Mouse (Mus musculus): ENCODE measurements around the gene Dek.

The Dek gene

GRCm38 (mm10) chr13:47105711-47106579, at the start of gene Dek:
Gene Dek, minus strand, starts transcription at chr13:47106201.
- DNase-seq (ENCODE audit: low spot score) = peak; percentile 70

DNA sequence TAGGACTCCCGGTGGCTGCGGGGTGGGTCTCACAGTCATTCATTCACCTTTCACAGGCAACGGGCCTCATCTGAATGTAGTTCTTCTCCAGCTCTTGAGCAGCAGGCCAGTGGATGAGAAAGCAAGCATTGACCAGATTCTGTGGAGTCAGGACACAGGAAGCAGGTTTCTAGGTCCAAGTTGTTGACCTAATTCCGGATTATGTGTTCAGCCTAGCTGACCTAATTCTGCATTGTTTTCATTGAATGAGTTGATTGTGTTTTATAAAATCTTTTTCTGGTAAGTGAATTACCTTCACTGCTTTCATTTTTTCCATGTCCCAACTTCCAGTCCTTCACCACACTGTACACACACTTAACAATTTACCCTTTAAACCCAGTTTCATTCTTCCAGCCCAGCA, 48.9 kb upstream of the Dek start:
- DNase-seq (ENCODE audit: low spot score) = no peak

DNA sequence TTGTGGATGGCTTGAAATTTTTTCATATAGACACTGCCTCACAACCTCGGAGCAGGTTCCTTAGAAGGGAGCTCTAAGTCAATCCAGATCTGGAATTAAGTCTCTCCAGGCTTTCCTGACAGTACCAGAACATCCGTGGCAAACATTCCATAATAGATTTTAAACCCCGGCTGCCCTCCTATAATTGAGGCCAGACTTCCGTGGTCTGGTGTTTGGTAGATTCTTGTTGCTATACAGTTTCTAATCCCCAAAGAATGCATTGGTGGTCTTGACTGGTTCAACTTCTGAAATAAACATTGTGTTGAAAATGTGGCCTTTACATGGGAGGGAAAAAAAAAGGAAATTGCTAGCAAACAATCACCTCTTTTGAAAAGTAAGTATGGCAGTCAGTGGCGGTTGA, 47.2 kb upstream of the Dek start:
- no peak for DNase-seq (ENCODE audit: low spot score)

- DNase-seq (ENCODE audit: low spot score) = peak; percentile 49
Measured at GRCm38 (mm10) chr13:47152390-47152789, 46.4 kb upstream of the Dek start.

GRCm38 (mm10) chr13:47151060-47151459, 45.1 kb upstream of the Dek start:
- DNase-seq (ENCODE audit: low spot score) = no peak

DNA sequence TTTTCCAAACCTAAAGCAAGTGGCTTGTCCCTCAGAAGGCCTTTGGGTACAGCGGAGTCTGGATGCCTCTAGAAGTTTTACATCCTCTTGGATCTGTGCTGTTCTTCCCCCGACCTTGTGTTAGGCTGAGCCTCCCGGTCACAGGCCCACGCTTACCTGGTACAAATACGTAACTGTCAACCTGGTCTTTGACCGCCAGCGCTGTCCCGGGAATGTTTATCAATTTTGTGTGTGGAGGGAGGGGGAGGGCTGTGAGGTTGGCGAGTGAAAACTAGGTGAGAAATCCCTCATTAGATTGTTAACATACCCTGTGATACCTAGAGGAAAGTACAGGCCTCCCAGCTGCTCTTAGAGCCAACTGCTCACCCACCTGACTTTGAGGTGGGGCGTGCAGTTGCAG, 44.0 kb upstream of the Dek start:
- DNase-seq (ENCODE audit: low spot score) = no peak

DNA sequence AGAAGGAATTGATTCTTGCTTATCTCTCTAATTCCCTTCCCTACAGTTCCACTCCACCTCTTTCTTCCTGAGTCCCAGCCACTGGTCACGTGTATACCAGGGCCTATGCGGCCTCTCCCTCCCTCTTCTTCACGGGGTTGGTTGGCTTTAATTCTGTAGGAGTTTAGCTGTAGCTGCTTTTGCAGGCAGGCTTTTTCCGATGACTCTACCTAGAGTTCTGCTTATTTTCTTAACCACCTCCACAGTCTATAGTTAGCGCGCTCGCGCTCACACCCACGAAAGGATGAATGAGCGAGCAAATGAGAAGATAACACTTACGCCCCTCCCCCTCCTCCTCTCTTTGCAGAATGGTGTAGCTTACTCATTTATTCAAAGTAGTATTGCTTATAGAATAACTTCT, 42.6 kb upstream of the Dek start:
- no peak for DNase-seq (ENCODE audit: low spot score)

DNA sequence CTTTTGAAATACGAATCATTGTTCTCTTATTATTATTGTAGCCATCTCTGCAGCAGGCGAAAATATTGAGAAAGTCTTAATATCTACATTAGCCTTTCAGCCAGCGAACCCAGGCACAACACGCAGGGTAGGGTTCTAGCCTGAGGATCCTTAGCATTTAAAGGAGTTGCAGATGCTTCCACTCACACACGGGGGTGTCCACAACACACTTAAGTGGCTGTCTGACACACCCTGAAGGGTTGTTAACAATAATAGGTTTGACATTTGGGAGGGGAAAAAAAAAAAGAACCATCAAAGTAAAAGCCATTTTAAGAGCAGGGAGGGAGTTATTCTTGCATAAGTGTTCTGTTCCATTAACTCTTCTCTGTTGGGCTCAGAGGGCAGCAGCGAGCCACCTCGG, 40.4 kb upstream of the Dek start:
- no peak for DNase-seq (ENCODE audit: low spot score)

- no peak for DNase-seq (ENCODE audit: low spot score)
Measured at GRCm38 (mm10) chr13:47145939-47146338, 39.9 kb upstream of the Dek start.

DNA sequence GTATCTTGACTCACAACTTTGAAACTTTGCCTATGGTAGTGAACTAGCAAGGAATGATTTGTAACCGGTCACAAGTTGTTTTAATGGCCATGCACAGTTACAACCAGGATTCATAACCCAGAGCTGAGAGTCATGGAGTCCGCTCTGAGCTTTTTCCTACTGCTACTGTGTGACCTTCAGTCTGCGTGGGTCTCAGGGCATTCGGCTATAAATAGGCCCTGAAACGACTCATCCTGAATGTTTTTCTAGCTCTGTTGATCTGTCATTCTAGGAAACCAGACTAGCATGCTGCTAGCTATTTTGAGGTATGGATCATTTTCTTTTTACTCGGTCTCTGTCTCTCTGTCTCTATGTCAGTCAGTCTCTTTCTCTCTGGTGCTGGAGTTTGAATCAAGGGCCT, 36.8 kb upstream of the Dek start:
- no peak for DNase-seq (ENCODE audit: low spot score)

GRCm38 (mm10) chr13:47135741-47136140, 29.7 kb upstream of the Dek start:
- no peak for DNase-seq (ENCODE audit: low spot score)

DNA sequence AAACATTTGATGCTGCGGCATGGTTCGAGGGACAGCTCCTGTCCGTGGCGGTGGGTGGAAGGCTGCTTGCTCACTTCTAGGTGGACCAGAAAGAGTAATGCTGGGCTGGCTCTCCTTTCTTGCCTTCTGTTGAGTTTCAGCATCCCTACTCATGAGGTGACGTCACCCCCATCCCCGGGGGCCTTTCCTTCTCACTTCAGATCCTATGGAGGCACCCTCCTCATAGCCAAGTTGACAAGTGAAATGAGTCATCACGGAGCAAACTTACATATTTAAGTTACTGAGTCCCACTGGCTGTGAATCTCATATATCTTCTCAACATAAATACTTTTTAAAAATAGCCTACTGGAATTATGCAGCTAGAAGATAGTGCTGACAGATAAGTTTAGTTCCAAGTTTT, 28.8 kb upstream of the Dek start:
- DNase-seq (ENCODE audit: low spot score) = no peak

DNA sequence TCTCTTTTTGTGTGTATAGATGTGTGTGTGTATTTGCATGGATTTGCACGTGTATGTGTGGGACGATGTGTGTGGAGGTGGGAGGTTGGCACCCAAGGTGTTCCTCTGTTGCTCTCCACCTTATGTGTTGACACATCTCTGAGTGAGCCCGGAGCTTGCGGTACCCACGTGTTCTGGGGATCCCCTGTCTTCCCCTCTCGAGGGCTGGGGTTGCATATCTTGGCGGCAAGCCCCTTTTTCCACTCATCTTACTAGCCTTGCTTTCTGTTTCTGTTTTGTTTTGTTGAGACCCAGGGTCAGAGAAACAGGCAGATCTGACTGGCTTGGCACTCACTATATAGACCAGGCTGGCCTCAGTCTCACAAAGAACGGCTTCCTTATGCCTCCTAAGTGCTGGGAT, 27.1 kb upstream of the Dek start:
- DNase-seq (ENCODE audit: low spot score) = no peak

GRCm38 (mm10) chr13:47129090-47129489, 23.1 kb upstream of the Dek start:
- no peak for DNase-seq (ENCODE audit: low spot score)

GRCm38 (mm10) chr13:47125595-47125994, 19.6 kb upstream of the Dek start:
- DNase-seq (ENCODE audit: low spot score) = no peak

GRCm38 (mm10) chr13:47124986-47125385, 19.0 kb upstream of the Dek start:
- DNase-seq (ENCODE audit: low spot score) = no peak

- DNase-seq (ENCODE audit: low spot score) = no peak
Measured at GRCm38 (mm10) chr13:47124449-47124848, 18.4 kb upstream of the Dek start.

DNA sequence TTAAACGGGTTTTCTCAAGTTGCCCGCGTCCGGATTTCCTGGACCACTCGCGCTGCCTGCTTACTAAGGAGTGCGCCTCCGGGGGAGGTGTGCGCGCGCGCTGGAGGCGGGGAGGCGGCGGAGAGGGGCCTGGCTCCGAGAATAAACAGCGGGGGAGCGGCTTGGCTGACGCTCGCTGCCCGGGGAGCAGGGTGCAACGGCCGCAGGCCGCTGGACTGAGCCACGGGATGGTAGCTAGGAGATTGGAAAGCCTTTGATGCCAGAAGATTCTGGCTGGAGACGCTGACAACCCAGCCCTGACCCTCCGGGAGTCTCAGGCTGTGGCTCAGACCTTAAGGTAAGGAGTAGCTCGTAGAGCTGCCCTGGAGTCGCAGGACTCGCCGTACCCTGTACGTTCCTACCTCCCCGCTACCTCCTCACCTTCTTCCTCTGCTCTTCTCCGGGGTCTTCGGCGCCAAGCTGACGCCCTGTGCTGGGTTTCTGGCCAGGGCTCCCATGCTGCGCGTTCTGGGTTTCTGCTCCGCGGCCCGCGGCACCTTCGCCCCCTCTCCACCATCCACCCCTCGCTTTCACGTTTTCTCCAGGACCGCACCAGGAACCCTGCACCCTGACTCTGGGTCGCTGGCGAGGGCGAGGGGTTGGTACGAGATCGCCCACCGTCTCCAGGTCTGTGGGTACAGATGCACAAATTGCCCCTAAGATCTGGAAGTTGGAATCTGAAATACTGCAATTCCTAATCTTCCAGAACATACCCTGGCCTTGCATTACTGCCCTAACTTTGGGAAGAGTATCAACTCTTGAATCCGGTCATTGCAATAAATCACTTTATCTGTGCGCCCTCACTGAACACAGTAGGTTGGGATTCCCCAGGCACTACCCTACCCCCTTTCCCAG, 16.8 kb upstream of the Dek start, which contains the start of gene Rnf144b:
Rnf144b (plus strand) TSS at position 120 of the 894 bp plus-strand sequence.
- DNase-seq (ENCODE audit: low spot score) = peak; percentile 52

DNA sequence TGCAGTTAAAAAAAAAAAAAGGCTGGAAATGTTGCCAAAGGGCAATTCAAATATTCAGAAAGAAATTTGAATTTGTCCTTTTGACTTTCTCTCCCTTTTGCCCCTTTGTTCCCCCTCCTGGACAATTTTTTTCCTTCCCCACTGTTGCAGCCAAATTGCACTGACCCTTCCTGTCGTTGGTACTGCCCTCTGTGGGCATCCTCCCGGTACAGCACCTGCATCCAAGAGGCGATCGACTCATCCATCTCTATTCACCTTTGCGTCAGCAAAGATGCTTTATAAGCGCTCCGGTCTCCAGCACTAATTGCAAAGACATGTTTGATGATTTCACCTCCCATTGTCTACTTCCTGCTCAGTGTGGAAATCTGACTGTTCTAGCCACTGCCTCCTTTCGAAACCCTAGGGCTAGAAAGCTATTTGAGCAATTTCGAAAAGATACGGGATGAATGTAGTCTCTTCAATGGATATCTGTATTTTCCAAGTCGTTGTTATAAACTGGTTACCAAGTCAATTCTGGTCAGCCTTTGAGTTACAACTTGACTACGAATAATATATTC, 15.4 kb upstream of the Dek start:
- DNase-seq (ENCODE audit: low spot score) = no peak

DNA sequence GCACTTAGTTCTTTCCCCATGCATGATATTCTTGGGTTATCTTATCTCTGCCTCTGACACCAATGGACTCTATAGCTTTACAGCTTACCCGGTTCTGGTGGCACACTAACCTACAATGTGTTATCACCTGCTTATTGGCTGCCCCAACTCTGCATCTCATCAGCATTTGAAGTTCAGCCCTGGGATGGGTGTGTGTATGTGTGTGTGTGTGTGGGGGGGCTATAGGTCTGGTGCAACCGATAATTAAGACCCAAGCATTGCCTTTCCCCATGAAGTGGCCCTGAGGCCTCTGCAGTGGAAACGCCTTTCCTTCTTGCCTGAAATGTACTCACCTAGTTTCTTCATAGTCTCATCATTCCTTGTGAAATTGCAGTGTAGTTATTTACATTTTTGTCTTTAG, 10.0 kb upstream of the Dek start:
- DNase-seq (ENCODE audit: low spot score) = no peak

DNA sequence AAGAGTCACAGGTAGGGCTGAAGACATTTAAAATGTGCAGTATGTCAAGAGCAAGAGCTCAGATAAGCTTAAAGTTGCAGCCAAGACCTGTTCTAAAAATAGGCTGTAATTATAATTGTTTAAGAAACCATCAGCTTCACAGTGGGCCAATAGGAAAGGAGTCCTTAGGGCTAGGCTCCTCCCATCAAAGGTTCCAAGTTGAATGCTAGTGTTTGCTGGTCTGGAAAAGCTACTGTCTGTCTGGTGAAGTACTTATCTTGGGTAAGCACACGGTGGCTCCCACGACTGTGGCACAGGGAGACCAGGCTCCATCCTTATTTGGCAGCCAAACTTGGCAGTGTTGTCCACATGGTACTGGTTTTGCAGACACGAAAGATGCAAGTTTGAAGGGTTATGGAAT, 6.9 kb upstream of the Dek start:
- DNase-seq (ENCODE audit: low spot score) = no peak

- no peak for DNase-seq (ENCODE audit: low spot score)
Measured at GRCm38 (mm10) chr13:47112056-47112455, 6.1 kb upstream of the Dek start.

DNA sequence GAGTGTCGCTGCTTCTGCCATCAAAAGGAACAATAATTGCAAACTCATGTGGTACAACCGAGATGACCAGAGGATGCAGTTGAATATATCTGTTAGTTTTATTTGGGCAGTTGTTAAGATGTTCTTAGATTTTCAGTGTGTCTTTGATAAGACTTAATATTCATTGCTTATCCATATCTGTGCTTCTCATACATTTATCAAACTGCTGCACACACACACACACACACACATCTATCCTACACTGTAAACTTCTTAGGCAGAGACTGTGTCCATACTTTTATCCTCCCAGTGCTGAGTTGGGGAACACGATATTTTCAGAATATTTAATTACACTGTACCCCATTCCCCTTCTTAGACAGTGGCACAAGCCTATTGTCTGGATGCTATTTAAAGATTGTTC, 5.2 kb upstream of the Dek start:
- no peak for DNase-seq (ENCODE audit: low spot score)

Measured in ovary, postnatal 14 days (tissue).